Mouse (Mus musculus) lung, embryonic 14.5 days (tissue): Measurements from ENCODE around the gene Matn1. TPM values are rescaled to one million over a fixed set of nuclear protein-coding genes. Genes with fewer than 3 reads are reported as not detected.

Experiments
- ATAC-seq: fragments of 200-750 bp; cut with Nextera tagmentation; 2 replicates; pipeline ENCODE4 v1.8.0; 2017; ENCODE audit warnings: mild to moderate bottlenecking, moderate TSS enrichment, moderate library complexity; ENCODE audit not compliant: insufficient read depth
- DNase-seq: peaks from one replicate; pipeline ENCODE4 v3.0.0-alpha.2; 2015
- H3K27ac ChIP-seq: fragments of 300-500 bp; sonication (generic); 2 replicates; pipeline ENCODE4 v1.5.1; 2014; ENCODE audit warnings: low read depth, mild to moderate bottlenecking, moderate library complexity
- H3K27me3 ChIP-seq: fragments of 300-500 bp; sonication (generic); 2 replicates; pipeline ENCODE4 v1.6.1; 2014; ENCODE audit warnings: low read length, control low read depth; ENCODE audit not compliant: insufficient read depth
- H3K36me3 ChIP-seq: fragments of 300-500 bp; sonication (generic); 2 replicates; pipeline ENCODE4 v1.6.1; 2014; ENCODE audit warnings: control low read depth; ENCODE audit not compliant: insufficient read depth
- H3K4me1 ChIP-seq: fragments of 300-500 bp; sonication (generic); 2 replicates; pipeline ENCODE4 v1.6.1; 2014; ENCODE audit warnings: antibody characterized with exemption, control low read depth; ENCODE audit not compliant: insufficient read depth
- H3K4me2 ChIP-seq: fragments of 300-500 bp; sonication (generic); 2 replicates; pipeline ENCODE4 v1.6.1; 2014; ENCODE audit warnings: mild to moderate bottlenecking
- H3K4me3 ChIP-seq: fragments of 300-500 bp; sonication (generic); 2 replicates; pipeline ENCODE4 v1.5.1; 2014; ENCODE audit warnings: low read depth, low read length
- H3K9ac ChIP-seq: fragments of 300-500 bp; sonication (generic); 2 replicates; pipeline ENCODE4 v1.6.1; 2014
- H3K9me3 ChIP-seq: fragments of 300-500 bp; sonication (generic); 2 replicates; pipeline ENCODE4 v1.6.1; 2016; ENCODE audit warnings: low read depth, low read length, control low read depth
- CTCF ChIP-seq: IDR thresholded peaks from 2 replicates; pipeline ENCODE4 v1.5.1; 2016; ENCODE audit warnings: antibody characterized with exemption, low read depth
- WGBS: fragments of 180-500 bp; shearing (Covaris S2); extraction: QIAGEN DNeasy Blood & Tissue Kit; methylation state at CpG from one replicate; pipeline ENCODE4 v1.1.7; 2014; 5-methylcytosine and 5-hydroxymethylcytosine counted together
- polyA plus RNA-seq: library from polyadenylated mRNA; unstranded; fragments of >200 nt; fragmentation: Nextera tagmentation; extraction: Ambion mirVana; gene quantifications from 2 replicates; pipeline ENCODE4 v1.2.1, GENCODE M21; 2014

The Matn1 gene
- polyA plus RNA-seq, 1 experiment from 2014 or later, result not detected

- no peak overlapping the region for H3K4me3 ChIP-seq
- no peak overlapping the region for H3K9ac ChIP-seq
- no peak overlapping the region for H3K27ac ChIP-seq
- H3K4me2 ChIP-seq, result no peak overlapping the region
- WGBS, result 81% methylated on average over 15 of the region's 15 CpGs
- H3K4me1 ChIP-seq, result no peaks in the 10 kb centered on the region
- no peaks in the 10 kb centered on the region for H3K36me3 ChIP-seq
- no peak for DNase-seq
- no peak for ATAC-seq
- H3K27me3 ChIP-seq, result no peaks in the 10 kb centered on the region
- no peaks in the 10 kb centered on the region for H3K9me3 ChIP-seq
- TF ChIP-seq CTCF, result no peak
These were observed 56.5 kb downstream of the Matn1 start for GRCm38 (mm10) chr4:131000614-131001178.

Other genes starting within 250 kb of the Matn1 start
- 19.1 and 20.3 TPM in 2 replicates for gene Sdc3, start 151.8 kb upstream of the Matn1 start, polyA plus RNA-seq
- 39.1 and 42.5 TPM in 2 replicates for gene Laptm5, start 31.3 kb upstream of the Matn1 start, polyA plus RNA-seq